Mouse (Mus musculus) B cell, adult 67 days (primary cell): ENCODE measurements around the gene Nfe2l2. TPM values are rescaled to one million over a fixed set of nuclear protein-coding genes. Genes with fewer than 3 reads are reported as not detected.

Experiments
- total RNA-seq, 2 experiments: library from RNA; stranded (reverse); gene quantifications; 4 replicates each; pipeline ENCODE4 v1.2.4; 2023

Nfe2l2 gene
- 10 to 100 TPM; 65.4 to 69.6 TPM for total RNA-seq

DNA sequence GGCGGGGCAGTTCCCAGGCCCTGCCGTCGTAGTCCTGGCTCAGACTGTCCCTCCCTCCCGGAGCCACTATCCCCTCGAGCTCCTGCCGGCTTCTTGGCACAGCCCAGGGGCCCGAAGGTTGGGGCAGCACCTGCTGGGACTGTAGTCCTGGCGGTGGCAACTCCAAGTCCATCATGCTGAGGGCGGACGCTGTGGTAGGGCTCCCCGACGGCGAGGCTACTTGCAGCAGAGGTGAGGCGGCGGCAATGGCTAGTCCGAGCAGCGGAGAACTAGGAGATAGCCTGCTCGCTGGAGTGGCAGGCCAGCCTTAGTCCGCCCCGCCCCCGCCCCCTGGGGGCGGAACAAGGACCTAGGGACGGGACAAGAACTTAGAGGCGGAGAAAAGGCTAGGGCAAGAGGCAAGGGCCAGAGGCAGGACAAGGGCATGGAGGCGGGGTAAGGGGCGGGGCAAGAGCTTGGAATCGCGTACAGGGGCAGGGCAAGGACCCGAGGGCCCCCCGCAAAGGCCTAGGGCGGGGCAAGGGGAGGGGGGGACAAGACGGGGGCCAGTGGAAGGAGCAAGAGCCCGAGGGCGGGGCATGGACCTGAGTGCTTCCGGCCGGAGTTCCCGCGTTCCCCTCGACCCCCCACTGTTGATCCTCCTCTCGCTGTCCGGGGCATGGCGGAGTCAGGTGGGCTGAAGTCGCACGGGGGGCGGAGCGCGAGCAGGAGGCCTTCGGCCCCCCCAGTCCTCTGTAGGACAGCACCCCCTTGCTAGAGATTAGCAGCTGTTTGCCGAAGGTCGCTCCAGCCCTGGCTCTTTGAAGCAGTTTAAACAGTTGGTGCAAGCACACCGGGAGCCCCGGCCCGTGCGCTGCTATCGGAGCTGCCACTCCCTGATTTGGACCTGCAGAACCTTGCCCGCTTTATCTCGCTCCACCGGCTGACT is at the start of gene Nfe2l2:
Gene Nfe2l2, minus strand, starts transcription at position 408 of the 928 bp plus-strand sequence.

DNA sequence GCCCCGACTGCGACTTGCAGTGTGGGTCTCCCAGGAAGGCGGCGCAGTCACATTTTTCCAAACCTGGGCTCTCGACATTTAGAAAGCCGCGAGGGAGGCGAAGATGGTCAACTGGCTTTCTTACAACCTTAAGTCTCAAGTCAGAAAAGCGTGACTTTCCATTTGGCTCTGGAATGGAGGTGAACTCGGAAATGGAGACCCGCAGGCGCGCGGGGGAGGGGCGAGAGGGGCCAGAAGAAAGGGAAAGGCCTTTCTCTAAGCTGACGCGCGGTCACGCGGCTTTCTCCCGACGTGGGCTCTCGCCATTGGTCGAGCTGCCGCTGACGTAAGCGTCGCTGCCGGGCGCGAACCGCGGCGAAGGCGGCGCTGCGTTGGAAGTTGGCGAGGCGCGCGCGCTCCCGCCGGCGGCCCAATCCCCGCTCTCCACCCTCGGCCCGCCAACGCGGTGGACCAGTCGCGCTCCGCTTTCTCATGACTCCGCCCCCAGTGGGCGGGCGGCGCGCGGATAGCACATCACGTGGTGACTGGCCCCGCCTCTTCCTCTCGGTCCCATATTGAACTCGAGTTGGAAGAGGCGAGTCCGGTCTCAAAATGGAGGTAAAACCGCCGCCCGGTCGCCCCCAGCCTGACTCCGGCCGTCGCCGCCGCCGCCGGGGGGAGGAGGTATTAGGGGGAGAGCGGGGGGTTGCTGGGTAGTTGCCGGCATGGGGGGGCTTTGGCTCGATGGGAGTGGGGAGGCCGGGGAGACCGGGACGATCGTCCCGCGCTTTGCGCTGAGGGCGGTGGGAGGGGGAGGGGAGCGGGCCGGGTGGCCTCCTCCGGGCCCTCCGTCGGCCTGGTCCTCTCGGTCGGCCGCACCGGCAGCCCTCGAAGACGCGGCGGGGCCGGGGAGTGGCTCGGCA is 45.5 kb downstream of the Nfe2l2 start, which contains the start of gene Hnrnpa3:
Gene Hnrnpa3, plus strand, starts transcription at position 535 of the 902 bp plus-strand sequence.

Other genes starting within 250 kb of the Nfe2l2 start
- gene Hnrnpa3, start 45.4 kb downstream of the Nfe2l2 start, total RNA-seq: 100 to 1,000 TPM; 573 to 616 TPM
- gene Agps, start 127.5 kb upstream of the Nfe2l2 start, total RNA-seq: 10 to 100 TPM; 46.7 to 53.3 TPM
- gene Ttc30b, start 233.9 kb upstream of the Nfe2l2 start, total RNA-seq: 1 to 10 TPM; 2.0 to 3.5 TPM